Mouse (Mus musculus) midbrain, embryonic 12.5 days (tissue): ENCODE data around the gene Mpv17l. TPM values are rescaled to one million over a fixed set of nuclear protein-coding genes. Genes with fewer than 3 reads are reported as not detected.
"Not testable (repeated sequence)": the region's sequence is repeated elsewhere in the genome, so short reads cannot be mapped to it uniquely, and the experiment has no call there.

ENCODE experiments used
- ATAC-seq: fragments of 200-750 bp; cut with Nextera tagmentation; 2 replicates; pipeline ENCODE4 v1.8.0; 2017; ENCODE audit warnings: low read depth, moderate TSS enrichment, moderate library complexity; ENCODE audit not compliant: low FRiP score
- H3K27ac ChIP-seq: fragments of 300-500 bp; sonication (generic); replicated peaks from 2 replicates; pipeline ENCODE4 v1.5.1; 2016; ENCODE audit warnings: mild to moderate bottlenecking
- H3K27me3 ChIP-seq: fragments of 300-500 bp; sonication (generic); 2 replicates; pipeline ENCODE4 v1.6.1; 2016; ENCODE audit warnings: mild to moderate bottlenecking
- H3K36me3 ChIP-seq: fragments of 300-500 bp; sonication (generic); 2 replicates; pipeline ENCODE4 v1.6.1; 2016
- H3K4me1 ChIP-seq: fragments of 300-500 bp; sonication (generic); 2 replicates; pipeline ENCODE4 v1.6.1; 2016
- H3K4me2 ChIP-seq: fragments of 300-500 bp; sonication (generic); replicated peaks from 2 replicates; pipeline ENCODE4 v1.6.1; 2016; ENCODE audit warnings: mild to moderate bottlenecking, moderate library complexity
- H3K4me3 ChIP-seq: fragments of 300-500 bp; sonication (generic); 2 replicates; pipeline ENCODE4 v1.5.1; 2016; ENCODE audit warnings: mild to moderate bottlenecking
- H3K9ac ChIP-seq: fragments of 300-500 bp; sonication (generic); replicated peaks from 2 replicates; pipeline ENCODE4 v1.6.1; 2016; ENCODE audit warnings: mild to moderate bottlenecking, moderate library complexity
- H3K9me3 ChIP-seq: fragments of 300-500 bp; sonication (generic); 2 replicates; pipeline ENCODE4 v1.6.1; 2016; ENCODE audit warnings: mild to moderate bottlenecking
- WGBS: fragments of 180-500 bp; shearing (Covaris S2); methylation state at CpG from one replicate; pipeline ENCODE4 v1.1.7; 2016; 5-methylcytosine and 5-hydroxymethylcytosine counted together
- polyA plus RNA-seq: library from polyadenylated mRNA; unstranded; fragments of >200 nt; fragmentation: Nextera tagmentation; extraction: Ambion mirVana; gene quantifications from 2 replicates; pipeline ENCODE4 v1.2.1, GENCODE M21; 2016

Gene Mpv17l
- polyA plus RNA-seq, 1 experiment from 2014 or later = 4.2 TPM

GRCm38 (mm10) chr16:13896357-13896756 is 6.6 kb upstream of the Mpv17l start:
- ATAC-seq = no peak
- 89% methylated on average over 3 of the region's 3 CpGs for WGBS

GRCm38 (mm10) chr16:13898981-13899380 is 4.0 kb upstream of the Mpv17l start:
- H3K36me3 ChIP-seq = no peaks in the 10 kb centered on the region
- H3K9me3 ChIP-seq = no peaks in the 10 kb centered on the region
- peaks cover 14% of the 10 kb centered on the region for H3K4me1 ChIP-seq
- WGBS = 65% methylated on average over 2 of the region's 2 CpGs
- H3K27me3 ChIP-seq = no peaks in the 10 kb centered on the region
- no peak overlapping the region for H3K4me2 ChIP-seq
- no peak overlapping the region for H3K9ac ChIP-seq
- no peak for ATAC-seq
- no peak overlapping the region for H3K4me3 ChIP-seq
- H3K27ac ChIP-seq = no peak overlapping the region

More at GRCm38 (mm10) chr16:13896357-13896756, 6.6 kb upstream of the Mpv17l start:
- no peaks in the 10 kb centered on the region for H3K36me3 ChIP-seq
- no peak overlapping the region for H3K27ac ChIP-seq
- peaks cover 1% of the 10 kb centered on the region for H3K4me1 ChIP-seq
- no peak overlapping the region for H3K9ac ChIP-seq
- H3K4me3 ChIP-seq = no peak overlapping the region
- no peaks in the 10 kb centered on the region for H3K27me3 ChIP-seq
- H3K9me3 ChIP-seq = no peaks in the 10 kb centered on the region
- H3K4me2 ChIP-seq = no peak overlapping the region

GRCm38 (mm10) chr16:13902397-13902831 is 547 bp upstream of the Mpv17l start:
- Histone ChIP-seq H3K9me3 (no peaks in the 10 kb centered on the region), H3K27me3 (no peaks in the 10 kb centered on the region), H3K4me3 (peak overlapping the region; percentile 80), H3K36me3 (no peaks in the 10 kb centered on the region), H3K9ac (peak overlapping the region; percentile 84), H3K4me2 (peak overlapping the region; percentile 72), H3K4me1 (peaks cover 14% of the 10 kb centered on the region), H3K27ac (peak overlapping the region; percentile 76)
- WGBS = under 1% methylated on average over 30 of the region's 30 CpGs
- ATAC-seq = no peak

GRCm38 (mm10) chr16:13903488-13903887 is 527 bp downstream of the Mpv17l start:
- peak overlapping the region; percentile 80 for H3K4me3 ChIP-seq
- H3K4me1 ChIP-seq = peaks cover 14% of the 10 kb centered on the region
- H3K27ac ChIP-seq = peak overlapping the region; percentile 76
- no peaks in the 10 kb centered on the region for H3K9me3 ChIP-seq
- peak; percentile 76 for ATAC-seq
- 8% methylated on average over 8 of the region's 8 CpGs for WGBS
- H3K27me3 ChIP-seq = no peaks in the 10 kb centered on the region
- no peaks in the 10 kb centered on the region for H3K36me3 ChIP-seq
- H3K9ac ChIP-seq = peak overlapping the region; percentile 84
- H3K4me2 ChIP-seq = peak overlapping the region; percentile 72

- H3K4me2 ChIP-seq = no peak overlapping the region
- no peaks in the 10 kb centered on the region for H3K36me3 ChIP-seq
- no peak overlapping the region for H3K4me3 ChIP-seq
- no peak overlapping the region for H3K9ac ChIP-seq
- WGBS = 86% methylated on average over 3 of the region's 3 CpGs
- H3K27ac ChIP-seq = no peak overlapping the region
- ATAC-seq = no peak
- H3K9me3 ChIP-seq = no peaks in the 10 kb centered on the region
- no peaks in the 10 kb centered on the region for H3K27me3 ChIP-seq
- H3K4me1 ChIP-seq = peaks cover 3% of the 10 kb centered on the region
These were observed 4.3 kb downstream of the Mpv17l start for GRCm38 (mm10) chr16:13907297-13907696.

GRCm38 (mm10) chr16:13920093-13920492 is 17.1 kb downstream of the Mpv17l start:
- 96% methylated on average over 5 of the region's 5 CpGs for WGBS
- no peak overlapping the region for H3K4me3 ChIP-seq

GRCm38 (mm10) chr16:13921063-13921462 is 18.1 kb downstream of the Mpv17l start:
- no peak overlapping the region for H3K4me2 ChIP-seq
- WGBS = 87% methylated on average over 6 of the region's 6 CpGs
- H3K4me1 ChIP-seq = no peaks in the 10 kb centered on the region
- no peak overlapping the region for H3K27ac ChIP-seq
- no peak for ATAC-seq
- no peak overlapping the region for H3K9ac ChIP-seq
- H3K4me3 ChIP-seq = no peak overlapping the region
- no peaks in the 10 kb centered on the region; the same call in 1 of the 2 replicates for H3K9me3 ChIP-seq
- H3K27me3 ChIP-seq = no peaks in the 10 kb centered on the region
- no peaks in the 10 kb centered on the region for H3K36me3 ChIP-seq

More at GRCm38 (mm10) chr16:13920093-13920492, 17.1 kb downstream of the Mpv17l start:
- Histone ChIP-seq H3K9ac (no peak overlapping the region), H3K36me3 (no peaks in the 10 kb centered on the region), H3K4me2 (no peak overlapping the region), H3K9me3 (no peaks in the 10 kb centered on the region; the same call in 1 of the 2 replicates), H3K27me3 (no peaks in the 10 kb centered on the region), H3K27ac (no peak overlapping the region), H3K4me1 (no peaks in the 10 kb centered on the region)
- no peak for ATAC-seq

- Histone ChIP-seq H3K4me2 (no peak overlapping the region), H3K36me3 (no peaks in the 10 kb centered on the region), H3K27me3 (no peaks in the 10 kb centered on the region), H3K4me3 (no peak overlapping the region), H3K27ac (no peak overlapping the region), H3K9me3 (no peaks in the 10 kb centered on the region; the same call in 1 of the 2 replicates), H3K4me1 (no peaks in the 10 kb centered on the region), H3K9ac (no peak overlapping the region)
- no peak for ATAC-seq
- 97% methylated on average over 7 of the region's 7 CpGs for WGBS
These were observed 18.8 kb downstream of the Mpv17l start for GRCm38 (mm10) chr16:13921781-13922180.

GRCm38 (mm10) chr16:13922499-13922898 is 19.5 kb downstream of the Mpv17l start:
- H3K36me3 ChIP-seq, H3K27me3 ChIP-seq, H3K4me2 ChIP-seq, H3K4me1 ChIP-seq, H3K9ac ChIP-seq, H3K27ac ChIP-seq, H3K4me3 ChIP-seq, ATAC-seq, H3K9me3 ChIP-seq: not testable (repeated sequence)
- 88% methylated on average over 3 of the region's 3 CpGs for WGBS

GRCm38 (mm10) chr16:13922966-13923365 is 20.0 kb downstream of the Mpv17l start:
- H3K27me3 ChIP-seq, ATAC-seq, H3K9me3 ChIP-seq, H3K4me3 ChIP-seq, H3K27ac ChIP-seq, H3K9ac ChIP-seq, H3K36me3 ChIP-seq, H3K4me2 ChIP-seq, H3K4me1 ChIP-seq: not testable (repeated sequence)
- WGBS = 94% methylated on average over 5 of the region's 5 CpGs

GRCm38 (mm10) chr16:13927456-13928075 is 24.6 kb downstream of the Mpv17l start:
- Histone ChIP-seq H3K4me2 (no peak overlapping the region), H3K9me3 (no peaks in the 10 kb centered on the region; the same call in 1 of the 2 replicates), H3K27me3 (no peaks in the 10 kb centered on the region), H3K4me1 (no peaks in the 10 kb centered on the region), H3K27ac (no peak overlapping the region), H3K9ac (no peak overlapping the region), H3K4me3 (no peak overlapping the region), H3K36me3 (no peaks in the 10 kb centered on the region)
- 88% methylated on average over 4 of the region's 4 CpGs for whole genome bisulfite sequencing
- ATAC-seq = no peak

GRCm38 (mm10) chr16:13940139-13940846 is 37.3 kb downstream of the Mpv17l start:
- H3K9me3 ChIP-seq = no peaks in the 10 kb centered on the region
- peak; percentile 98 for ATAC-seq
- H3K27ac ChIP-seq = no peak overlapping the region
- peaks cover 24% of the 10 kb centered on the region for H3K27me3 ChIP-seq
- H3K4me3 ChIP-seq = peak overlapping the region; percentile 65
- 4% methylated on average over 28 of the region's 28 CpGs for WGBS
- H3K9ac ChIP-seq = peak overlapping the region; percentile 69
- peak overlapping the region; percentile 99 for H3K4me2 ChIP-seq
- peaks cover 12% of the 10 kb centered on the region for H3K4me1 ChIP-seq
- no peaks in the 10 kb centered on the region for H3K36me3 ChIP-seq
